Mouse (Mus musculus): ENCODE measurements at regions not wholly inside any gene's neighbourhood (a gene's known extent, or its start where the extent isn't known, plus 50 kb on each side); places are given as distances from the start of the nearest gene placed in this dataset.

DNA sequence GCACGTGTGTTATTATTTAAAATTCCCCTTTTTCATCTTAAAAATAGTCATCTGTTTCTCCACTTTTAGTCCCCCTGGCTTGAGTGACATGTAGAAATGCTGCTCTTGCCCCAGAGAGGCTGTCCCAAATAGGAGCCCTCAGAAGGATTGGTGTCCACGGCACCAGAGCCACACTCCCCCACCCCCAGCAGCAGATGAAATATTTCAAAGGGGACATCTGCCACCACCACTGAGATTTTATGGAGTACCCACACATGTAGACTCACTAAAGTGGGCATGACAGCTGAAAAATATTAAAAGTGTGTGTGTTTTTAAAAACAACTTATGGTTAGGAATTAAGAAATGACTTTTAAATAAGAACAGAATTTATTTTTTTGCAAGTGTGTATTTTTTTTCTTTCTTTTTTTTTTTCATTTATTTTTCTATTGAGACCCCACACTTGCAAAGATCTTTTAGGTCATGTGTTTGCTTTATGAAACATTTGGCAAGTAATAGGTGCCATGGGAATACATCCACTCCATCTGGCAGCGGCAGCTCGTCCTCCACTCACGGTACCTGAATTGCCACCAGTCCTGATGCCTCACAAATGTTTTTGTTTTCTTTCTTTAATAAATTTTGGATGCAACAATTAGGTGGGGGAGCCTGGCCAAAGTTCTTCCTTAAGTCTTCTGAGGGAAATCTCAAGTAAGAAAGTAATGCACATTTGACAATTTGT is 533.2 kb upstream of the Zeb2 start:
- Histone ChIP-seq H3K27me3 (ENCODE audit: control insufficient read depth, insufficient read depth, low read length) (no peaks in the 10 kb centered on the region), H3K9ac (no peak overlapping the region), H3K4me1 (replicated peaks; ENCODE audit: control insufficient read depth, insufficient read depth, low read length) (no peaks in the 10 kb centered on the region), H3K36me3 (replicated peaks; ENCODE audit: control insufficient read depth, insufficient read depth) (no peaks in the 10 kb centered on the region), H3K9me3 (ENCODE audit: control insufficient read depth, low read length) (no peaks in the 10 kb centered on the region), H3K4me3 (replicated peaks; ENCODE audit: low read length) (no peak overlapping the region), H3K27ac (no peak overlapping the region), H3K4me2 (replicated peaks) (no peak overlapping the region)
- DNase-seq (ENCODE audit: low spot score) (no peak), ATAC-seq (ENCODE audit: low FRiP score) (no peak)
- 67% methylated on average over 5 of the region's 5 CpGs for WGBS

DNA sequence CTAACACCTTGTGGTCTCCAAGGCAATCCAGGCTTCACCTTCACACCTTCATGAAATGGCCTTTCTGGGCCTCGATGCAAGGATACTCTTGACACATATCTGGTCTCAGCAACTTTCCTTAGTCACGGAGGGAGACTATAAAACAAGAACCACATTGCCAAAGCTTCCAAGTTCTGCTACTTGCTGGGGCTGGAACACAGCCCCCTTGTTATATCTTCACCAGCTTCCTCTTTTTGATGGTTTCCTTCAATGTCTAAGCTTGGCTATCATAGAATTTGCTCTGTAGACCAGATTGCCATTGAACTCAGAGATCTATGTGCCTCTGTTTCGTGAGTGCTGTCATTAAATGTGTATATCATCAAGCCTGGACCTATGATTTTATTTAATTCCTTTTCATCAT is 530.7 kb upstream of the Zeb2 start:
- Histone ChIP-seq H3K4me2 (replicated peaks) (no peak overlapping the region), H3K36me3 (replicated peaks; ENCODE audit: control insufficient read depth, insufficient read depth) (no peaks in the 10 kb centered on the region), H3K9ac (no peak overlapping the region), H3K27me3 (ENCODE audit: control insufficient read depth, insufficient read depth, low read length) (no peaks in the 10 kb centered on the region), H3K27ac (no peak overlapping the region), H3K4me1 (replicated peaks; ENCODE audit: control insufficient read depth, insufficient read depth, low read length) (no peaks in the 10 kb centered on the region), H3K9me3 (ENCODE audit: control insufficient read depth, low read length) (no peaks in the 10 kb centered on the region), H3K4me3 (replicated peaks; ENCODE audit: low read length) (no peak overlapping the region)
- ATAC-seq (ENCODE audit: low FRiP score) (no peak), DNase-seq (ENCODE audit: low spot score) (no peak)
- WGBS: 94% methylated on average over 3 of the region's 3 CpGs

DNA sequence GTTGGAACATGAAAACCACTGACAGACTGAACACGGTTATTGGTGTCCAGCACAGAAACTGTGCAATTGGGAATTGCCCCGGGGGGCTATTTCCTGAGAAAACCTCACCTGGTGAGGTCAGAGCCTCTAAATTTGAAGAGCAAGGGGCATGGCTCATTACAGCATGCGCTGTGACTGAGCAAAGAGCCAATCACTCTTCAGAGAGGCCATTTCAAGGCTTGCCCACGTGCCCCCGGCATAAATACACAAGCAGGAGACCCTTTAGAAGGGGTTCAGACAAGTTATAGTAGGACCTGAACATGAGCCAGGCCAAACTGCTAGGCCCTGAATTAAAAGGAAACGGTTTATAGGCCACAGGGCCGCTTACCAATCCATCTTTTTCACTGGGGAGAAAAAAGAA is 512.9 kb upstream of the Zeb2 start:
- Histone ChIP-seq H3K4me1 (replicated peaks; ENCODE audit: control insufficient read depth, insufficient read depth, low read length) (0 out of 2 replicates have a peak, but pooled peaks cover 3% of the 10 kb centered on the region), H3K9me3 (ENCODE audit: control insufficient read depth, low read length) (no peaks in the 10 kb centered on the region), H3K4me2 (replicated peaks) (no peak overlapping the region), H3K4me3 (replicated peaks; ENCODE audit: low read length) (no peak overlapping the region), H3K27ac (no peak overlapping the region), H3K27me3 (ENCODE audit: control insufficient read depth, insufficient read depth, low read length) (no peaks in the 10 kb centered on the region), H3K9ac (no peak overlapping the region), H3K36me3 (replicated peaks; ENCODE audit: control insufficient read depth, insufficient read depth) (no peaks in the 10 kb centered on the region)
- ATAC-seq (ENCODE audit: low FRiP score) (no peak), DNase-seq (ENCODE audit: low spot score) (no peak)
- 64% methylated on average over 7 of the region's 7 CpGs for WGBS

DNA sequence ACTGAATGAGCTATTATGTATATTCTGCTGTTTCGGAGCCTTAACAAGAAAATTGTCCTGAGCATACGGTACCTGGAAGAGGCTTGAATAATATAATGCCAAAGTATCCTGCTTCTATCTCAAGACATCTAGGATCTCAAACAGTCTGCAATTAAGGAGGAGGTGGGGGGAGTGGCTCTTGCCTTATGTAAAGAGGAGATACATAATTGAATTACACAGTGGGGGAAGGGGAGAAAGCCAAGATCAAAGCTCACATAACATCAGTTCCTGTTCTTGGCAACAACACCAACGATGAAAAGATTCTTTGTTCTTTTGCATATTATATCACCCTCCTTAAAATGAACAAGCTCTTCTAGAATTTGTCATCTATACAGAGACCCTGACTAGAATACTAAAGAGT is 512.4 kb upstream of the Zeb2 start:
- WGBS: 68% methylated on average over 3 of the region's 3 CpGs
- no peak overlapping the region for H3K9ac ChIP-seq
- no peaks in the 10 kb centered on the region for H3K36me3 ChIP-seq (replicated peaks; ENCODE audit: control insufficient read depth, insufficient read depth)
- no peak overlapping the region for H3K27ac ChIP-seq
- no peak overlapping the region for H3K4me2 ChIP-seq (replicated peaks)
- H3K27me3 ChIP-seq (ENCODE audit: control insufficient read depth, insufficient read depth, low read length): no peaks in the 10 kb centered on the region
- H3K4me3 ChIP-seq (replicated peaks; ENCODE audit: low read length): no peak overlapping the region
- DNase-seq (ENCODE audit: low spot score): no peak
- ATAC-seq (ENCODE audit: low FRiP score): no peak
- no peaks in the 10 kb centered on the region for H3K9me3 ChIP-seq (ENCODE audit: control insufficient read depth, low read length)
- 0 out of 2 replicates have a peak, but pooled peaks cover 3% of the 10 kb centered on the region for H3K4me1 ChIP-seq (replicated peaks; ENCODE audit: control insufficient read depth, insufficient read depth, low read length)

DNA sequence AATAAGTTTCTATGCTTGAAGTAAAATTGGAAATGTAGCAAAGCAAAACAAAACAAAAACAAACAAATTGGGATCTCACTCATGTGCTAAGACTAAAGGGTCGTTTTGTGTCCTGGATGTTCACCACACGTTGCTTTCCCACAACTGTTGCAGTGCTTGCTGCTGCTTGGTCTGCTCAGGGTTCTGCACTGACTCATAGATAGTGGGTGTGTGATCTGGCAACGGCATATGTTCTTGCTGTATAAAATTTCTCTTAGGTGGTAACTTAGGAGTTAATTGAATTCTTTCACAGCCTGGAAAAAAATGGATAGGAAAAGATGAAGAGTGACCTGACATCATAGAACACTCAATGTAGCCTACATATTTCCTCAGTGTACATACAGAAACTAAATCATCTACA is 505.9 kb upstream of the Zeb2 start:
- Histone ChIP-seq H3K4me2 (replicated peaks) (no peak overlapping the region), H3K9ac (no peak overlapping the region), H3K9me3 (ENCODE audit: control insufficient read depth, low read length) (no peaks in the 10 kb centered on the region), H3K4me1 (replicated peaks; ENCODE audit: control insufficient read depth, insufficient read depth, low read length) (no peaks in the 10 kb centered on the region), H3K27me3 (ENCODE audit: control insufficient read depth, insufficient read depth, low read length) (no peaks in the 10 kb centered on the region), H3K4me3 (replicated peaks; ENCODE audit: low read length) (no peak overlapping the region), H3K27ac (no peak overlapping the region), H3K36me3 (replicated peaks; ENCODE audit: control insufficient read depth, insufficient read depth) (no peaks in the 10 kb centered on the region)
- no peak for ATAC-seq (ENCODE audit: low FRiP score)
- 89% methylated on average over 3 of the region's 3 CpGs for WGBS
- no peak for DNase-seq (ENCODE audit: low spot score)

DNA sequence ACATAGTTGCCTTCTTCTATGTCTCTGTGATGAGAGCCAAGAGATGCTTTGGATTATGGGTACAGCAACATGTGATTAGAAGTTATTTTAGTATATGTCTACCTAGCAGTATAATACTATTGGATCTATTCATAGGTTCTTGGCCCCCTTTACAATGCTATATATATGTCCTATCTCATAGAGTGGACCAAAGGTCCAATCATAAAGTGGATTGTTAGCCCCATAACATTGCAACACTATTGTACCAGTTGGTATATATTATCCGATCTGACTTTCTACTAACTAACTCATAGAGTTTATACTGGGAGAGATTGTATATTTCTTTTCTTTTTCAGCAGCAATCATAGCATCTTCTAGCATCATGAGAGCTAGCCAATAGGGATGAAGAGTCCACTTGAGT is 491.7 kb upstream of the Zeb2 start:
- Histone ChIP-seq H3K4me1 (replicated peaks; ENCODE audit: control insufficient read depth, insufficient read depth, low read length) (no peaks in the 10 kb centered on the region), H3K27me3 (ENCODE audit: control insufficient read depth, insufficient read depth, low read length) (no peaks in the 10 kb centered on the region), H3K27ac (no peak overlapping the region), H3K4me2 (replicated peaks) (no peak overlapping the region), H3K9ac (no peak overlapping the region), H3K9me3 (ENCODE audit: control insufficient read depth, low read length) (no peaks in the 10 kb centered on the region), H3K36me3 (replicated peaks; ENCODE audit: control insufficient read depth, insufficient read depth) (no peaks in the 10 kb centered on the region), H3K4me3 (replicated peaks; ENCODE audit: low read length) (no peak overlapping the region)
- no peak for DNase-seq (ENCODE audit: low spot score)
- ATAC-seq (ENCODE audit: low FRiP score): no peak
- WGBS: 91% methylated on average over 1 of the region's 1 CpGs

DNA sequence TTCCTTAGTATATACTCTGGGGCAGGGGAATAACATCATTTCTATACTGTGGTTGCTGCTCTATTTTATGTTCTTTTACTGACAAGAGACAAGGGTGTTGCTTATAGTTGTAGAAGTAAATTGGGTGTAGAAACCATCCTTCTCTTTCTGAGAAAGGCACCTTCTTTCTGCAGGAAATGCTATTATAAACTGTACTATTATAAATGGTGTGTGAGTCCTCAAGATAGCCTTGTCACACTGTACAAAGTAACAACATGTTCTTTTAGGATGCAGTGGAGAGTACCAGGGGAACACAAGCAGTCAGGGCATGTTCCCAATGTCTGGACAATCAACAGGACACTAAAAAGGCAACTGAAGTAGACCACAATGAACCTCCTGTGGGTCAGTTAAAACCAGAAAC is 490.2 kb upstream of the Zeb2 start:
- no peak for DNase-seq (ENCODE audit: low spot score)
- H3K27ac ChIP-seq: no peak overlapping the region
- no peaks in the 10 kb centered on the region for H3K27me3 ChIP-seq (ENCODE audit: control insufficient read depth, insufficient read depth, low read length)
- H3K36me3 ChIP-seq (replicated peaks; ENCODE audit: control insufficient read depth, insufficient read depth): no peaks in the 10 kb centered on the region
- H3K9ac ChIP-seq: no peak overlapping the region
- no peaks in the 10 kb centered on the region for H3K4me1 ChIP-seq (replicated peaks; ENCODE audit: control insufficient read depth, insufficient read depth, low read length)
- H3K4me2 ChIP-seq (replicated peaks): no peak overlapping the region
- no peak for ATAC-seq (ENCODE audit: low FRiP score)
- H3K4me3 ChIP-seq (replicated peaks; ENCODE audit: low read length): no peak overlapping the region
- H3K9me3 ChIP-seq (ENCODE audit: control insufficient read depth, low read length): no peaks in the 10 kb centered on the region

DNA sequence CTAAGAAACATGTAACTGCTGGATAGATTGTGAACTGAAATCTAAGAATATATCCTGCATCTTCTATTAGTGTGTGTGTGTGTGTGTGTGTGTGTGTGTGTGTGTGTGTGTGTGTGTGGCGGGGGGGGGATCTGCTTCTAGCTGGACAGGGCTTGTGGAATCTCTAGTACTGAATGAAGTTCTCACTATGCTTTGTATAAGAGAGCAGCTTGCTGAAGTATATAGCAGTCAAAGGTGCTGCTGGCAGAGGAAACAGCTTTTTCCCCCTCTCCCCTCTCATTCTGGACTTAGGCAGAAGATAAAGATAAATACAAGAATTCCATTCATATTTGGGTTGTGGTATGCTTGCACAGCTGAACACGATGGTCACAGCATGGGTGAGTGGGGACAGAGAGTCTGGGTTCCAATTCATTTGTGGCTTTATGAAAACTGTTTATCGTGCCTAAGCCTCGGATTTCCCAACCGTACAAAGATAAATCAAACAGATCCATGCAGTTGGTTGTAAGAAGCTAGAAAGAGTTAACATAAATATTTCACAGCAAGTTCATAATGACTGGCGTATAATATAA is 484.2 kb upstream of the Zeb2 start:
- WGBS: 91% methylated on average over 6 of the region's 6 CpGs
- DNase-seq (ENCODE audit: low spot score) (no peak), ATAC-seq (ENCODE audit: low FRiP score) (no peak)
- Histone ChIP-seq H3K4me3 (replicated peaks; ENCODE audit: low read length) (no peak overlapping the region), H3K9me3 (ENCODE audit: control insufficient read depth, low read length) (no peaks in the 10 kb centered on the region), H3K4me1 (replicated peaks; ENCODE audit: control insufficient read depth, insufficient read depth, low read length) (no peaks in the 10 kb centered on the region), H3K9ac (no peak overlapping the region), H3K4me2 (replicated peaks) (no peak overlapping the region), H3K36me3 (replicated peaks; ENCODE audit: control insufficient read depth, insufficient read depth) (no peaks in the 10 kb centered on the region), H3K27ac (no peak overlapping the region), H3K27me3 (ENCODE audit: control insufficient read depth, insufficient read depth, low read length) (no peaks in the 10 kb centered on the region)

DNA sequence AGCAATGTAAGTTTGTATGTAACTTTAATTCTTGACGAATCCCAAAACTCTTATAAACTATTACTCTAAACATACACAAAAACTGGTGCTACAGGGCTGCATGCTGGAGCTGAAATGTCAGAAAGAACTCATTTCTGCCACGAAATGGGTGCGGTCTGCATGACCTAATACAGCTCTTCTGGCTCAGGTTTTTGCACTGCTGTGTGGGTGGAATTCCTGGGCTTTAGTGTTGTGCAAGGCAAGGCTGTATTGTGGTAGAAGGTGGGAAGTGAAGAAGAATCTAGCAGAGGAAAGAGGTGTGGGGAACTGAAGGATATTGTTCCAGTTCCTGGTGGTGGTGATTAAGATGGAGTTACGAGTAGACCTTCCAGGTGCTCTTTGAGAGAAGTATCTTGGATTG is 476.6 kb upstream of the Zeb2 start:
- Histone ChIP-seq H3K4me3 (replicated peaks; ENCODE audit: low read length) (no peak overlapping the region), H3K9me3 (ENCODE audit: control insufficient read depth, low read length) (no peaks in the 10 kb centered on the region), H3K4me1 (replicated peaks; ENCODE audit: control insufficient read depth, insufficient read depth, low read length) (no peaks in the 10 kb centered on the region), H3K4me2 (replicated peaks) (no peak overlapping the region), H3K27ac (no peak overlapping the region), H3K9ac (no peak overlapping the region), H3K36me3 (replicated peaks; ENCODE audit: control insufficient read depth, insufficient read depth) (no peaks in the 10 kb centered on the region), H3K27me3 (ENCODE audit: control insufficient read depth, insufficient read depth, low read length) (no peaks in the 10 kb centered on the region)
- DNase-seq (ENCODE audit: low spot score) (no peak), ATAC-seq (ENCODE audit: low FRiP score) (no peak)
- 92% methylated on average over 4 of the region's 4 CpGs for WGBS

DNA sequence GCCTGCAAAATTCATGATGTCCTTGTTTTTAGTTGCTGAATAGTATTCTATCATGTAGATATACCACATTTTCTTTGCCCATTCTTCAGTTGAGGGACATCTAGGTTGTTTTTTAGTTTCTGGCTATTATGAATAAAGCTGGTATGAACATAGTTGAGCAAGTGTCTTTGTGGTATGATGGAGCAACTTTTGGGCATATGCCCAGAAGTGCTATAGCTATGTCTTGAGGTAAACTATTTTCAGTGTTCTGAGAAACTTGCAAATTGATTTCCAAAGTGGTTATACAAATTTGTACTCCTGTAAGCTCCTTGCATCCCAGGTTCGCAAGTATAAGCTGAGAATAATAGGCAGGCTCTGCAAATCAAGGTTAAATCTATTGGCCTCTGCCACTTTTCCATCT is 473.8 kb upstream of the Zeb2 start:
- WGBS: 79% methylated on average over 1 of the region's 1 CpGs
- DNase-seq (ENCODE audit: low spot score) (no peak), ATAC-seq (ENCODE audit: low FRiP score) (no peak)
- no peak overlapping the region for H3K9ac ChIP-seq
- H3K27ac ChIP-seq: no peak overlapping the region
- H3K9me3 ChIP-seq (ENCODE audit: control insufficient read depth, low read length): no peaks in the 10 kb centered on the region
- H3K4me1 ChIP-seq (replicated peaks; ENCODE audit: control insufficient read depth, insufficient read depth, low read length): no peaks in the 10 kb centered on the region
- no peaks in the 10 kb centered on the region for H3K27me3 ChIP-seq (ENCODE audit: control insufficient read depth, insufficient read depth, low read length)
- H3K4me3 ChIP-seq (replicated peaks; ENCODE audit: low read length): no peak overlapping the region
- no peaks in the 10 kb centered on the region for H3K36me3 ChIP-seq (replicated peaks; ENCODE audit: control insufficient read depth, insufficient read depth)
- no peak overlapping the region for H3K4me2 ChIP-seq (replicated peaks)
